Mouse (Mus musculus): ENCODE data around the gene Gtpbp2.
A peak's percentile ranks its signal among the peaks of the same experiment; 100 is the strongest.

Gtpbp2 gene

GRCm38 (mm10) chr17:46160686-46161085 is at the start of gene Gtpbp2:
Gene Gtpbp2 (plus strand): TSS chr17:46161032.
- DNase-seq, result peak; percentile 95

DNA sequence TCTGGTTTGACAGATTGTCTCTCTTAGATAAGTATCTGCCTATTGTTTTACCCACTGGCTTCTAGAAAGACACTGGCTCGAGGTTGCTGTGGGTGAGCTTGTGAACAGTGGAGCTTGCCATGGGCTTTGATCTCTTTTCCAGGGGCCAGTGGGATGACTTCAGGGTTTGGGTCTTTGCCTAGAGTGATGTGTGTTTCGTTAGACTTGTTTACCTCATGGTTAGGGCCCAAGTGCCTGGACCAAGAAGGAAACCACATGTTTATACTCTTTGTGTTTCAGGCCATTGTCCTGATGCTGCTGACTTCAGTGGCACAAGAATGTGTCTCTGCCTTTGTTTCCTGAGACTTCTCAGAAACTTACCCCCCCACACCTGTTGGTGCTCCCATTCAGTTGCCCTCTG is 45.3 kb upstream of the Gtpbp2 start:
- no peak for DNase-seq

GRCm38 (mm10) chr17:46116138-46116537 is 44.7 kb upstream of the Gtpbp2 start:
- no peak for DNase-seq

GRCm38 (mm10) chr17:46116881-46117280 is 44.0 kb upstream of the Gtpbp2 start:
- no peak for DNase-seq

DNA sequence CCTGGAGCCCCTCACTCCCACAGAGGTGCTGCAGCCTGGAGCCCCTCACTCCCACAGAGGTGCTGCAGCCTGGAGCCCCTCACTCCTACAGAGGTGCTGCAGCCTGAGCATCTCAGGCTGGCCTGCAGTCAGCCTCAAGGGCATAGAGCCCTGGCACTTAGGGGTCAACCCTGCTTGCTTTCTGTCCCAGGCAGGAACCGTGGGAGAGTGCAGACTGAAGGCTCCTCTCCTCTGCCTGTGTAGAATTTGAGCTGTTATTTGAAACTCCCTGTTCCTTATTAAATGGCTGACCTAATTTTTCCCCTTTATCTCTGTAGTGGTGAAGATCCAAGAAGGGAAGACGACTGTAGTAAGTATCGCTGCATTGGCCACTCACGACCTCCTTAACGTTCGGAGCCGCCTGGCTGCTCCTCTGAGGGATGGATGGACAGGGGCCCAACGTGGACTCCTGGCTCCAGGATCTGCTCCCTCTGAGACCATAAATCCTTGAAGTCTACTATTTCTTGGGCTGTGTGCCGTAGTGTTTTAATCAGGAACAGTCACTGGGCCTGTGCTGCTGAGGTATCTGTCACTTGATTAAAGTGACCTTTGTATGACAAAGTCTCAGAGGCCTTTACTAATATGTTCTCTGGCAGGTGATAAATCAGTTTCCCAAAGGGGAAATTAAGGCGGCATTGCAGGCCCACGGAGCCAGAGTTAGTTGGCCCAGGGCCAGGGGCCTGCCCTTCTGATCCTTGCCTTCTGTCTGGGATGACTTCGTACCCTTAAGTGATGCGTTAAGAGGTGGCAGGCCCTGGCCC is 43.0 kb upstream of the Gtpbp2 start:
- DNase-seq, result no peak

- no peak for DNase-seq
Observed at GRCm38 (mm10) chr17:46118423-46118850, 42.4 kb upstream of the Gtpbp2 start.

GRCm38 (mm10) chr17:46119641-46120040 is 41.2 kb upstream of the Gtpbp2 start:
- DNase-seq, result no peak

- DNase-seq, result no peak
Observed at GRCm38 (mm10) chr17:46122791-46123190, 38.0 kb upstream of the Gtpbp2 start.

DNA sequence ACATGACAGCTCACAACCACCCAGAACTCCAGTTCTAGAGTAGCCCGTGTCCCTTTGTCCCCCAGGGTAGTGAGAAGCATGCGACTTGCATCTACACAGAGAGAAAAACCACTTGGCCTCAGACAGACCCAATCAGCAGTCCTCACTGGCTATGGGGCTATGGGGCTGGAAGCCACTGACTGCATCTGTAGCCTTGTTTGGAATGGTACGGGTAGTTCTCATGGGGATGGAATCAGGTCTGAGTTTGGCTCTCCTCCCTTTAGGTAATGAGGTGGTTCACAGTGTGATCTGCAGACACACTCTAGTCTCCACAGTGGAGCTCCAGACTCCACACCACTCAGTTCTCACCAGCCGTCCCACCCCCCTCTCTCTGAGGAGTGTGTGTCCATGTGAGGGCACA is 37.5 kb upstream of the Gtpbp2 start:
- no peak for DNase-seq

DNA sequence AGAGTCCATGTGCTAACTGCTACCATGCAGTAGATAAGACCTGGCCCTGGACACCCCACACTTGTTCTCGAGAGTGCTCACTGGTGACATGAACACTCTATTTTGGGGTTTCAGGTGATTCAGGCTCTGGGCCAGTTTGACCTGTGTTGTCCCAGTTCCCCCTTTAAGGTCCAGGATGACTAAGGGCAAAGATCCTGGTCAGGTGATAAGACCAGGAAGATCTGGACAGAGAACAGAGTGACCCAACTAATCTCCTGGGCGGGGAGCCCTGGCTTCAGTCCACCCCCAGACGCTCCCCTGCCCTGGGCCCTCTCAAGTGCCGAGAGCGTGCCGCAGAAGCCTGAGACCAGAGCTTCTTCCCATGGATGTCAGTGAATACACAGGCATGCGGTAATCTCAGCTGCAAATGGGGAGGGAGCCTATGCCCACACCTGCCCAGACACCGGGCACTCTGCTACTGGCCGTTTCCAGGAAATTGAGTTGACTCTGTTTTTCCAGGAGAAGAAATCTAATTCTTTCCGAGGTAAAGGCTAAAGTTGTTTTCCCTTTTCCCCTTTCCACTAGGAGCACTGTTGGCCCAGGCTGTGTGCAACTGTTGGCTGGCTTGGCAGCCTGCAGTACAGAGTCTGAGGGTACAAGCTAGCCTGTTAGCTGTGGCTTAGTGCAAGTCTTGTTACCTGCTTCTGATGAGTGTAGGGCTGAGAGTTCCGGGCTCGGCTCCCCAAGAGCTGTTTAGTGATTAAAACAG is 36.7 kb upstream of the Gtpbp2 start:
- DNase-seq, result no peak

GRCm38 (mm10) chr17:46126608-46127007 is 34.2 kb upstream of the Gtpbp2 start:
- DNase-seq, result no peak

- no peak for DNase-seq
Observed at GRCm38 (mm10) chr17:46127814-46128493, 32.9 kb upstream of the Gtpbp2 start.

DNA sequence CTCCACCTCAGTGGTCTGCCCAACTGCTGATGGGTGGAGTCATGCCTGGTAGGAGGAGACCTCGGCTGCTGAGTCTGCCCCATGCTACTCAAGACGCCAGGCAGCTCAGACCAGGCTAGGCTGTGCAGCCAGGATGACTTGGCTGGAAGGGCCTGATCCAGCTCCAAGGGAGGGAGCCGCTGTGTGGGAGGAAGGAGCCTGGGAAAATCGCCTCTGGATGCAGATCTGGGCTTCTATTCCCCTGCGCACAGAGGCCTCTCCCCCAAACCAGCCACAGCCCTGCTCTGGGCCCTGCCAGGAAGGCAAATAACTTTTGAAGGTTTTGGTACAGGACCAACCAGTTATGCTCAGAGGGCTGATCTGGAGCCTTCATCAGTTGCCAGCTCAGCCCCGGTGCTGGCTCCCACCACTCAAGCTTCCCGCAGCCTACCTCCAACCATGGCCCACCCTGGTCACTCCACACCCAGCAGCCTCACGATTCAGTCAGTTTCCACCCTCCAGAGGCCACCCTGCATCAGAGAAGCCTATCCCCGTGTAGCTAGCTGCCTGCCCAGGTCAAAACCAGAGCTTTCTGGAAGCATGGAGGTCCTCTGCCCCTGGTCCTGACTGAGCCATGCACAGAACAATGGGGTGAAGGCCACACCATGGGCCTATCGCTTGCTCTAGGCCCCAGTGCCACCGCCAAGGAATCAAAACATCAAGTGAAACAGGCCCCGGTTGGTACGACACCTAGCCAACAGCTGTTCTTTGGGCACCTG is 30.9 kb upstream of the Gtpbp2 start:
- DNase-seq, result no peak

- DNase-seq, result peak; percentile 78
Observed at GRCm38 (mm10) chr17:46132058-46132718, 28.6 kb upstream of the Gtpbp2 start.

GRCm38 (mm10) chr17:46132862-46133261 is 28.0 kb upstream of the Gtpbp2 start:
- no peak for DNase-seq

DNA sequence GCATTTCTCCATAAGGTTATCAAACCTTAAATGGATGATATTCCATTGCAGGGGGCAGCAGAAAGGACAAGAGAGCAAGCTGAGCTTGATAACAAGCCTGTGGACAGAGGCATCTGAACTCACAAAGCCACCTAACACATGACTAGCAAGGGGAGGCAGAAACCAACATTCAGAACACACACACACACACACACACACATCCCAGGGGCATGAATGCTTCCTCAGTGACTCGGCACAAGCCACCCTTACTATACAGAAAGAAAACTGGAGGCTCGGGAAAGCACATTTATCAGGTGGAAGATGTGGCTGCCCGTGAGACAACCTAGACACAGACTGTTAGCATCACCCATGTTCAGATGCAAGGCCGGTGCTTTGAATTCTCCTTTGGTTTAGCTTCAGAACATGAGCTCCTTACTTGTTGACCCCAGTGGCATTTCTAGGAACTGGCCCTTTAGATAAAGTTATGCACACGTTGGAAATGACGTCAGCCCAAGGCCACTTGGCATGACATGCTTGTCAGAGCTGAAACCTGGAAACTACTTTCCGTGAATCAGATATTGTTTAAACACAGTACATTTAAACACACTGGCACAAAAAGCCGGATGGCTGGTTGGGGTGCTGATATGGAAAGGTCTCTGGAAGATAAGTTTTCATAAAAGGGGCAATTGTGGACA is 22.1 kb upstream of the Gtpbp2 start:
- DNase-seq, result no peak

GRCm38 (mm10) chr17:46139872-46140271 is 21.0 kb upstream of the Gtpbp2 start:
- DNase-seq, result no peak

GRCm38 (mm10) chr17:46143578-46144423 is 17.0 kb upstream of the Gtpbp2 start, which contains the start of gene Rsph9:
Gene Rsph9 (minus strand): TSS chr17:46144216.
- peak; percentile 72 for DNase-seq

DNA sequence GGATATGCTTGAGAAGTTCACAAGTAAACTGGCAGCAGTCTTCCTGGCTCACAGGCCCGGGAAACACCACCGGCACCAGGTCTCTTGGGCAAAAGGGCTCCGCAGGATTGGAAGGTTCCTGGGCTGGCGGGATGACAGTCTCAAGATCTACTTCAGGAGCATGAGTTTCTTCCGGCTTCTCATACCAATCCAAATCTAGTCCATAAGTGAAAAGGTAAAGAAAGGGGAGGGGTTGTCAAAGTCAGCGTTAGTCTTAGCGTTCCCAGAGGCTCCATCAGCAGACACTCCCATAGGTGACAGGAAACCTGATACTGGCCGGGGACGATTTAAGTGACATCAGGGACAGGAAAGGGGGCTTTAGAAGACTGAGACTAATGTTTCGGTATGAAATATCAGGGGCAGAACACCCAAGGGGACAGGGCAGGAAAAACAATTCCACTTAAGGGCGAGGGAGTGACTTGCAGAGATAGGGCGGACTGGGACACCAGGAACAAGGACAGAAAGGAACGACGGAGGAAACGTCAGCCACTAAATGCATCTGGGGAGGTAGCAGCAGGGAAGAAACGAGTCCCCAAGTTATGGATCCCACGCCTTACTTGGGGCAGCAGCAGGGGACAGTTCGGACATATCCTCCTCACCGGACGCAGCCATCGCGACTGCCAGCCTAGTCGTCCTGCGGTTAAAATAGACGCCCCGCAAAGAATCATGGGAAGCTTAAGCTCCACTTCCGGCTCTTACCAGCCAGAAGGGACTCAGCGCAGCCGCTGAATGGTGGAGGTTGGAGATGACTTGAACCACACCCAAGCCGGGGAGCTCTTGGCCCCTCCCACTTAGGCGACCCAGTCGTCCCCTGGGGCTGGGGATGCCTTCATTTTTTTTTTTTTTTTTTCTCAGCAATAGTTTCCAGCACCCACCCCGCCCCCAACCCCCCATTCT is 7.7 kb upstream of the Gtpbp2 start, which contains the start of gene Mad2l1bp:
TSS of gene Mad2l1bp (minus strand) at position 707 of the 936 bp plus-strand sequence.
- peak; percentile 89 for DNase-seq

Measured in thymus, postnatal 25 days (tissue).